Mouse (Mus musculus) ovary, postnatal 14 days (tissue): ENCODE results near the gene Gm42669.

ENCODE experiments used
- DNase-seq: peaks from one replicate; pipeline ENCODE4 v3.0.0; 2022; ENCODE audit warnings: low spot score

Gene Gm42669

GRCm38 (mm10) chr5:107507321-107507720 lies at the start of gene Gm42669:
TSS of gene Gm42669 (plus strand) at chr5:107507621.
- DNase-seq: no peak

DNA sequence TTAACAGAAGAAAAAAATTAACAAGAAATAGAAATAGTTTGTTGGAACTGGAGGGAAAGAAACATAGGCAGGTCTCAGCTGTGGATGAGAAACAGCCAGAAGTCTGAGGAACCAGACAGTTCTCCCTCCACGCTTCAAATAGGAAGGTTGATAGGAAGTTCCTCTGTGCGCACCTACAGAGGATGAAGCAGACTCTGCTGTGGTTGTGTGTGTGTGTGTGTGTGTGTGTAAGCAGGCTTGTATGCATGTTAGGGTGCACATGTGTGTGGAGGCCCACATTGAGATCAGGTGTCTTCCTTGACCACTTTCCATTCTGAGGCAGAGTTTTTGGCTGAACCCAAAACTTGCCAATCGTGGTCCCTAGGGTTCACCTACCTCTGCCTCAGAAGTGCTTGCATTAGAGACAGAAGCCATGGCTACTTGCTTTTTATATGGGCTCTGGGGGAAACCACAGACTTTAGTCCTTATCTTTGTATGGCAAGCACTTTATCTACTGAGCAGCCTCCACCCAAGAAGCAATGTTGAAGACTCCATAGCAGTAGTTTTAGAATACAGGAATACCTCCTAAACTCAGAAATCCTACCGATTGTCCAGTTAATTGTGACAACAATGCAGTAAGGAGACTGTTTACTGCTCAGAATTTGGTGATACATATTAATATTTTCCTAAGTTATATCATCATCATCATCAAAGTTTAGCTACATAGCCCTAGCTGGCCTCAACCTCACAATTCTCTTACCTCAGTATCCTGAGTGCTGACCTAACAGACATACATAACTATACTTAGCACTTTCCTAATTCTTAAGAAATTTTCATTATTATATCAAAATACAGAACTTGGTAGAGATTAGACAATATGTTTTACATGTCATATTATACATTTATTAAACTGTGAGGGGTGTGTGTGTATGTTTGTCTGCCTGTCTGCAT lies 45.0 kb upstream of the Gm42669 start:
- DNase-seq: no peak

DNA sequence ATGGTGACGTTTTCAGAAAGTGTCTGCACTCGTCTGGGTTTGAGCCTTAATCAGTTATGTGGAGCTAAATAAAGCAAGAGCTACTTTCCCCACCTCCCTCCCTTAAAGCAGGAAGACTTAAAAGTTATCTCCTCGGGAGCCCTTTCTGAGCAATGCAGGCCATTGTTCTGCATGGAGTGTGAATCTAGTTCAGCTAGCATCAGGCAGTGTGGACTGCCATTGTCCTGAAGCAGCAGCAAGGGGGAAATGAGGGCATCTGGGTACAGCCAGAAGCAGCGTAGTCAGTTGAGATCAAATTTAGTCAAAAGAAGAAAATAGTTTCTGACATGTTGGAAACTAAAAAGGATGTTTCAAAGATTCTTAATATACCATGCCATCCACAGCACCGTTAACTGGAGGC lies 40.9 kb upstream of the Gm42669 start:
- no peak for DNase-seq

DNA sequence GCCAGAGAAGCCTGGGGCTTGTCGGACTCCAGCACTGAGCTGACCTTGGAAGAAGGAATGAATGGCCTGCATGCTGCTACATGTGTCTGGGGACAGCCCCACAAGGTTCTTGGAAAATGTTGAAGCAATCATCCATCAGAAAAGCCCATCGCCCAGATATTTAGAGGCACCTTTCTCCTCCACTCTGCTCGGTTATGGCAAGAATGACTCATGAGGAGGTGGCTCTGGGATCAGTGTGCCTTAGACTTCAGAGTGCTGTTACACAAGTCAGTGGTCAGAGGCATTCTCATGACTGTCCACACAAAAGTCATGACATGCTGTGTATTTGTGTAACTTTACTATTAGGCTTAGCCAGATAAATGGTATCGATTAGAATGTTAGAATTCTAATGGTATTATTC lies 40.3 kb upstream of the Gm42669 start:
- no peak for DNase-seq

- no peak for DNase-seq
These were observed 36.7 kb upstream of the Gm42669 start for GRCm38 (mm10) chr5:107470600-107471329.

- DNase-seq: no peak
These were observed 27.2 kb upstream of the Gm42669 start for GRCm38 (mm10) chr5:107480194-107480593.

GRCm38 (mm10) chr5:107488996-107489395 lies 18.4 kb upstream of the Gm42669 start:
- no peak for DNase-seq

- no peak for DNase-seq
These were observed 16.4 kb upstream of the Gm42669 start for GRCm38 (mm10) chr5:107491036-107491435.

DNA sequence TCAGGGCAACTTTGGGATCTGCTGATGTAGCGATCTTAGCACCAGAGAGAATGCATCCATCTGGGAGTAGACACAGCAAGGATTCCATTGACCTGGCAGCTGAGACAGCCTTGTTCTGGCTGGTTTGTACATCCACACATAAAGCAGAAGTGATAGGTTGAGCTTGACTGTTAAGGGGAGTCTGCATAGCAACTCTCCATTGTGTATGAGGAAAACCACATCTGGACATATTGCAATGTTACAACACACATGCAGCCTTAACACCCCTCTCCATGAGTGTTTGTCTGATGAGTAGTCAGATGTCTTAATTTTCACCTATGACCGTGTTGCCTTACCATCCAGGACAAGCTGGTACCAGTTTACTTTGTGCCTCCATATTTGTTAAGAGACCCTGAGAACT lies 14.9 kb upstream of the Gm42669 start:
- no peak for DNase-seq

DNA sequence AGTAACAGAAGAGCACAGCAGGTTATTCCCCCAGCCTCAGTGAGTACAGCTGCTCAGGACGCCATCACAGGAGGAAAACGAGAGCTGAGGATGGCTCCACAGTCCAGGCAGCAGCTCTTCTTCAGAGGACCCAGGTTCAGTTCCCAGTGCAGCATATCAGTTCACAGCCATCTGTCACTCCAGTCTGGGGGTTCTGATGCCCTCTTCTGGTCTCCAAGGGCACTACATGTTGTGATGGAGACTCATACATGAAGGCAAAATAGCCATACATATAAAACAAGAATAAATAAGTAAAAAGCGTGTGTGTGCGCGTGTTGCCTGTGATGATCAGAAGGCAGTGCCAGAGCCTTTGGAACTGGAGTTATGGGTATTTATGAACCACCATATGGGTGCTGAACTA lies 12.7 kb upstream of the Gm42669 start:
- no peak for DNase-seq

DNA sequence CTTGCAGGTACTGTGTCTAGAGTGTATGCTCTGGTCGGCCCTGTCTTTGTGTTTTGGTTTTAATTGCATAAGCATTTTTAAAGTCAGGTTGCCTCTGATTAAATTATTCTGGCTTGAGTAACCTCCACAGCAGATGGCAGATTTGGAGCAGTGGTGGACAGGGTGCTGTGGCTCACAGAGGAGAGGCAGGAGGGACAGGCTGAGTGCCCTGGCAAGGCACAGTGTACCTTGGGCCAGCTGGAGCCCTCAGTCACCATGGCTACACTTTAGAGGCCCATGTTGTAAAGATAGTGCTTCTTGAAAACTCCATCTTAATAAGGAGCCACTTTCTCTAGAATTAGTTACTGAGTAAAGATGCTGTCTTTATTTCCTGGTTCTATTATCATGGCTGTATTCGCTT lies 11.4 kb upstream of the Gm42669 start:
- no peak for DNase-seq

- no peak for DNase-seq
These were observed 9.6 kb upstream of the Gm42669 start for GRCm38 (mm10) chr5:107497519-107498501.

DNA sequence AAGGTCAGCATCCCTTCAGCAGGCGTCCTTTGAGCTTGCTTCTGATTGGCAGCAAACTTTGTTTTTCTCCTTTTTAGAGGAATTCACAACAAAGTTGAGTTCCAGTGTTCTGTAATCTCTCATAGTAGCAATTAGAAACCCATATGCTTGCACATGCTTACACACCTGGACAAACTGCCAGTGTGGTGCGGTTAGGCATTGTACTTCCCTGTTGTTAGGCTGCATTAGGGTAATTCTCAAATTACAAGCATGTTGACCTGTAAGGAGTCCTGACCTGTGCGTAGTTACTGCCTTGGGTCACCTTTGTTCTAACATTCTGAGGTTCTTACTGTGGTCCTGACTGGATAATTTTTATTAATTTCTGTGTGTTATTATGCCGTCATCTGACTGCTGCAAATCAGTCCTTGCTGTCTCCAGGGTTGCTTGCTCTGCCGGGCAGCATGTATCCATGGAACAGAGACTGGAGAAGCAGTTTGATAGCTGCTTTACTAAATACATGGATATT lies 8.6 kb upstream of the Gm42669 start:
- DNase-seq: no peak

DNA sequence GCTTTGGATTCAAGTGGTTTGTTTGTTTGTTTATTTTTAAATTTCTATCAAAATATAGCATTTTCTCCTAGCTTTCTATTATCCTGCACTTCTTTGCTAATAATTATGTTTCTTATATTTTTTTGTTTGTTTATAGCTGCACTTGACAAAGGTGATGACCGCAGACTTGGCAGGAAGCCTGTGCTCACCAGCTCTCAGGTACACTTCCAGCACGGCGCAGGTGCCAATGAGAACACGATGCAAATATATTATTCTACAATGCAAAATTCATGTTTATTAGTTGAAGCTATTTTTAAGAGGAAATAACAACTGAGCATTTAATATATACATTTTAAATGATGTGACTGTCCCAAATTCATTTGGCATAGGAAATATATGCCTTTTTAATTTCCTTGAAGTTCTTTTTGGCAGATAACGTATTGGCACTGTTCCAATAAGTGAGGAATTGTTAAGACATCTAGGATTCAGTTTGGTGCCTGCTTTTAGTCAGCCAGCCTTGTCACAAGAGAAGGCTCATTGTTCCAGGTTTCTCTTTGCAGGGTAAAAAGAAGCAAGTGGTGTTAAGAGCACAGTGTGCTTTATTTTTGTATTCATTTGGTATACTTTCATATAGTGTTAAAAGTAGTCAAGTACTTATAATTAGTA lies 7.4 kb upstream of the Gm42669 start:
- DNase-seq: no peak

DNA sequence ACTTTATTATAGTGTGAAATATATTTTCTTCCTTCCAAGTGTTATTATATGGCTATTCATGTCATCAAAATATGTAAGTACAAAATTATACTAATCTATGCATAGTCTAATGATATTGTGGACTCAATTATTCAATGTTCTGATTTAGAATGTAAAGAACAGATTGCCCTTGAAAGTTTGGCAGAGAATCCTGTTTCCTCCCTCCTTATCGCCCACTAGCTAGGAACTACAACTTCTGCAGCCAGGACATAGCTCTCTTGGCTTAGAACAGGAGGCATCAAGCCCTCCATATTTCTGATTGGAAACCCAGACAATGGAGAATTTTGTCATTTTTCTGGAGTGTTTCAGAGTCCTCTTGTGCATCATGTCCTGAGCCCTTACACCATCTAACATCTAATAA lies 6.7 kb upstream of the Gm42669 start:
- no peak for DNase-seq

- no peak for DNase-seq
These were observed 3.1 kb downstream of the Gm42669 start for GRCm38 (mm10) chr5:107510503-107510902.

DNA sequence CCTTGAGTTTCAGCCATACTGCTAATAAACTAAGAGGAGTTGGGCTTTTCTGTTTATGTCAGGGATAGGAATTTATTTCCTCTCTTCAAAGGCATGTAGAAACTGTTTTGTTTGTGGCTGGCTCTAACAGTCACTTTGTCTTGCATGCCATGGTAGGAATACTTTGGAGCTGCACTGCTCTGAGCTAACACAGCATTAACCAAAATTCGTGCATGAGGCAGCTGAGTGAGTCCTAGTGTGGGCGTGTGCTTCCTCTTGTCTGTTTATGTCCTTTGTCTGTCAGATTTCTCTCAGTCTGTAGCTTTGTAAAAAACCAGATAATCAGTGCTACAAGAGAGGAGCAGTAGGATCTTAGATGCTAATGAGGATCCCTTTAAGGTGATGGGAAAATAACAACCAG lies 3.9 kb downstream of the Gm42669 start:
- no peak for DNase-seq

DNA sequence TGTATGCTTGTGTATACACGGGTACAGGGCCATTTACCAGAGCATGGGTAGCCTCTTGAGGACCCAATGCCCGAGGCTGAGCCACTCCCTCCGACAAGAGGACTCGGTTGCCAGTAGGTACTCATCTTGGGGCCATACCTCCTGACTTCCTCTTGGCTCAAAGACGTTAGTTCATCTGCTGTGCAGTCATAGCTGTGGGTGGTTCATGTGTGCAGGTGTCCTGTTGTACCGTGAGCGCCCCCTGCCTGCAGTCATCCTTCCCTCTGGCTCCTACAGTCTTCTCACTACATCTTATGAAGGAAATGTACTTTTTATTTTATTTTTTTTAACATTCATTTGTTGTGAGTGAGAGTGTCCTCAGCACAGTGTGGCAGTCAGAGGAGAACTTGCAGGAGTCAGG lies 6.2 kb downstream of the Gm42669 start:
- peak; percentile 11 for DNase-seq

GRCm38 (mm10) chr5:107515453-107515852 lies 8.0 kb downstream of the Gm42669 start:
- no peak for DNase-seq

GRCm38 (mm10) chr5:107516087-107516486 lies 8.7 kb downstream of the Gm42669 start:
- DNase-seq: no peak

DNA sequence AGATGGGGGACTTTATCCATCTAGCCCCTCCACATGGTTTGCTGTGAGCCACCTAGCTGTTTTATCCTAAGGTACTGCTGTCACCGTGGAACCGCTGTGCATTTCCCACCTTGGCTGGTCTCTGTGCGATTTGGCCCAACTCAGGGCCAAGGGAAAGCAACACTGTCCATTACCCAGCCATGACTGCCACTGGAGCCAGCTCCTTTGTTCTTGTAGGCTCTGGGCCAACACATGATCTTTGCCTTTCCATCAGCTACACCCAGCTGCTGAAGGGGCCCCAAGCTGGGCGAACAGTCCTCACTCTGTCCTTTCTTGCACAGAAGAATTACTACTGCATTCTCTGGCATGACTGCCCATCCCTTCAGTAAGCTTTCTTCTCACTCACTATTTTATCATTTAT lies 11.2 kb downstream of the Gm42669 start:
- DNase-seq: no peak
